Mouse (Mus musculus) lung, adult 2 months (tissue): ENCODE measurements around the gene Ascc1.

ENCODE experiments used
- CTCF ChIP-seq: fragments of 200-500 bp; IDR thresholded peaks from 2 replicates; pipeline ENCODE4 v1.5.1; 2011; ENCODE audit warnings: mild to moderate bottlenecking, low read length, control low read depth; ENCODE audit not compliant: insufficient read depth
- POLR2A ChIP-seq: fragments of 200-500 bp; IDR thresholded peaks from 2 replicates; pipeline ENCODE4 v1.6.1; 2011; ENCODE audit warnings: low read depth, mild to moderate bottlenecking, control low read depth, low read length, borderline replicate concordance; ENCODE audit errors: extremely low read depth

- TF ChIP-seq CTCF (no peak), POLR2A (no peak)
Measured at GRCm38 (mm10) chr10:60023751-60024150, 21.1 kb downstream of the Ascc1 start.
